Comparison of ENCODE assay signal across 31 mouse cellular contexts in the genomic region with DNA sequence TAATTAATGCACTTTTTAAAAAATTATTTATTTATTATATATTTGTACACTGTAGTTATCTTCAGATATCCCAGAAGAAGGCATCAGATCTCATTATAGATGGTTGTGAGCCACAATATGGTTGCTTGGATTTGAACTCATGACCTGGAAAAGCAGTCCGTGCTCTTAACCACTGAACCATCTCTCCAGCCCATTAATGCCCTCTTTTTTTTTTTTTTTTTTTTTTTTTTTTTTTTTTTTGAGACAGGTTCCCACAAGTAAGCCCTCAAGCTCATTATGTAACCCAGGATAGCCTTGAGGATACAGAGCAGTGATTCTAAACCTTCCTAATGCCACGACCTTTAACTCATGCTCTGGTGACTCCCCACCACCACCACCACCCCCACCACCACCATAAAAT.
"Had no signal": no experiment of that assay in that cellular context is flagged by ENCODE, and none has a peak within 500 bp of the region (broad histone marks: within the 10 kb centered on the region; RNA-seq: fewer than 3 reads in every experiment).

No protein-coding gene starts in this region.

- H3K27me3 ChIP-seq: heart, embryonic 12.5 days; heart, embryonic 13.5 days; heart, embryonic 15.5 days; hindbrain, embryonic 15.5 days; intestine, embryonic 15.5 days; kidney, embryonic 15.5 days had no signal

- H3K4me2 ChIP-seq: heart, embryonic 11.5 days; heart, embryonic 12.5 days; heart, embryonic 13.5 days; heart, embryonic 15.5 days; hindbrain, embryonic 12.5 days; hindbrain, embryonic 13.5 days; hindbrain, embryonic 14.5 days; hindbrain, embryonic 15.5 days; intestine, embryonic 15.5 days; kidney, embryonic 15.5 days had no signal

- H3K9me3 ChIP-seq: heart, embryonic 12.5 days; heart, embryonic 13.5 days; heart, embryonic 15.5 days; hindbrain, embryonic 10.5 days; hindbrain, embryonic 12.5 days; hindbrain, embryonic 13.5 days; hindbrain, embryonic 15.5 days; intestine, embryonic 15.5 days; kidney, embryonic 15.5 days had no signal

- DNase-seq: heart, postnatal 10 days; heart, postnatal 14 days; heart, postnatal 36 days; heart, postnatal 4 days; kidney, adult 11 months; kidney, adult 18-20 months; kidney, adult 2 months; kidney, adult 8-10 months; kidney, adult 9 months; kidney, postnatal 10 days; kidney, postnatal 14 days; kidney, postnatal 25 days; kidney, postnatal 36 days; kidney, postnatal 4 days; layer of hippocampus, adult 9-11 months; layer of hippocampus, postnatal 36 days had no signal

- H3K27ac ChIP-seq: heart, embryonic 13.5 days; heart, embryonic 15.5 days; hindbrain, embryonic 10.5 days; hindbrain, embryonic 12.5 days; hindbrain, embryonic 13.5 days; hindbrain, embryonic 14.5 days; hindbrain, embryonic 15.5 days; hindbrain, postnatal 0 days; intestine, embryonic 15.5 days; kidney, embryonic 15.5 days; kidney, postnatal 0 days; layer of hippocampus, adult 2 months; left cerebral cortex, adult 2 months had no signal

- H3K9ac ChIP-seq: heart, embryonic 12.5 days; heart, embryonic 13.5 days; heart, embryonic 15.5 days; hindbrain, embryonic 12.5 days; hindbrain, embryonic 13.5 days; hindbrain, embryonic 14.5 days; hindbrain, embryonic 15.5 days; intestine, embryonic 15.5 days; kidney, embryonic 15.5 days had no signal

- H3K4me3 ChIP-seq: heart, embryonic 12.5 days; heart, embryonic 13.5 days; heart, embryonic 15.5 days; hindbrain, embryonic 10.5 days; hindbrain, embryonic 12.5 days; hindbrain, embryonic 13.5 days; hindbrain, embryonic 15.5 days; intestine, embryonic 15.5 days; kidney, embryonic 15.5 days; layer of hippocampus, adult 2 months; left cerebral cortex, adult 2 months had no signal

- H3K36me3 ChIP-seq: intestine, embryonic 15.5 days had no signal

- H3K4me1 ChIP-seq: heart, embryonic 12.5 days; heart, embryonic 13.5 days; heart, embryonic 15.5 days; hindbrain, embryonic 15.5 days; intestine, embryonic 15.5 days; kidney, embryonic 15.5 days had no signal
